Mouse (Mus musculus) forebrain, embryonic 14.5 days (tissue): Measurements from ENCODE around the gene Ell3. TPM values are rescaled to one million over a fixed set of nuclear protein-coding genes. Genes with fewer than 3 reads are reported as not detected.

Experiments
- ATAC-seq: fragments of 200-750 bp; cut with Nextera tagmentation; 2 replicates; pipeline ENCODE4 v1.8.0; 2017; ENCODE audit warnings: mild to moderate bottlenecking, moderate library complexity
- DNase-seq: peaks from one replicate; pipeline ENCODE4 v3.0.0-alpha.2; 2015; ENCODE audit warnings: low spot score
- H3K27ac ChIP-seq: fragments of 300-500 bp; sonication (generic); 2 replicates; pipeline ENCODE4 v1.5.1; 2014; ENCODE audit warnings: low read depth, mild to moderate bottlenecking, control low read depth, low read length, moderate library complexity
- H3K27me3 ChIP-seq: fragments of 300-500 bp; sonication (generic); replicated peaks from 2 replicates; pipeline ENCODE4 v1.6.1; 2014; ENCODE audit warnings: low read length, control low read depth, mixed read lengths; ENCODE audit not compliant: control insufficient read depth, insufficient read depth
- H3K36me3 ChIP-seq: fragments of 300-500 bp; sonication (generic); 2 replicates; pipeline ENCODE4 v1.6.1; 2014; ENCODE audit warnings: low read length, control low read depth; ENCODE audit not compliant: control insufficient read depth, insufficient read depth
- H3K4me1 ChIP-seq: fragments of 300-500 bp; sonication (generic); 2 replicates; pipeline ENCODE4 v1.6.1; 2014; ENCODE audit warnings: antibody characterized with exemption, low read length, control low read depth; ENCODE audit not compliant: control insufficient read depth, insufficient read depth
- H3K4me2 ChIP-seq: fragments of 300-500 bp; sonication (generic); 2 replicates; pipeline ENCODE4 v1.6.1; 2014; ENCODE audit warnings: mild to moderate bottlenecking, control low read depth, low read length
- H3K4me3 ChIP-seq: fragments of 300-500 bp; sonication (generic); 2 replicates; pipeline ENCODE4 v1.5.1; 2014; ENCODE audit warnings: low read depth, low read length, control low read depth
- H3K9ac ChIP-seq: fragments of 300-500 bp; sonication (generic); 2 replicates; pipeline ENCODE4 v1.6.1; 2014; ENCODE audit warnings: mild to moderate bottlenecking, low read length, control low read depth, moderate library complexity
- H3K9me3 ChIP-seq: fragments of 300-500 bp; sonication (generic); replicated peaks from 2 replicates; pipeline ENCODE4 v1.6.1; 2016; ENCODE audit warnings: low read length, control low read depth, mixed read lengths; ENCODE audit not compliant: control insufficient read depth
- WGBS: fragments of 180-500 bp; shearing (Covaris S2); extraction: QIAGEN DNeasy Blood & Tissue Kit; methylation state at CpG from one replicate; pipeline ENCODE4 v1.1.7; 2014; 5-methylcytosine and 5-hydroxymethylcytosine counted together
- polyA plus RNA-seq: library from polyadenylated mRNA; unstranded; fragments of >200 nt; fragmentation: Nextera tagmentation; extraction: Ambion mirVana; gene quantifications from 2 replicates; pipeline ENCODE4 v1.2.1, GENCODE M21; 2014

The Ell3 gene
- polyA plus RNA-seq, 1 experiment from 2014 or later = 0.86 TPM

DNA sequence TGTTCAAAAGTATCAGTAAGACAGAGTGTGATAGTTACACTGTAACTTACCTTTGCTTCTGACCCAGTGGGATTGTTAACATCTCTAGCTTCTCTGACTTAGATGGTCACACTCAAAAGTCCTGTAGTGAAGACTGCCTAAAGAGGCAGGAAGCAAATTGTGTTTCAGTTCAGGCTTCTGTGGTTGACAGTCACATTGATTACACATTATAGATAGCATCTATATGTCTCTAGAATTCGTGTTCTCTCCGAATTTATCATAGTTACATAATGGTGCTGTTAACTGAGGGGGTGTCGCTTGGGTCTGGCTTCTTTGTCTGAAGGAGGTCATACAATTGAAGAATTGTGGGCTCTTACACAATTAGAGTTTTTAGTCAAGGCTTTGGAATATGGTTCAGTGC lies 29.0 kb downstream of the Ell3 start:
- H3K27me3 ChIP-seq = no peaks in the 10 kb centered on the region
- 64% methylated on average over 3 of the region's 3 CpGs for WGBS
- H3K9me3 ChIP-seq = no peaks in the 10 kb centered on the region
- DNase-seq (no peak), ATAC-seq (no peak)
- peak overlapping the region; percentile 81 for H3K4me2 ChIP-seq
- H3K4me3 ChIP-seq = peak overlapping the region; percentile 97
- H3K27ac ChIP-seq = no peak overlapping the region
- H3K36me3 ChIP-seq = peaks cover 23% of the 10 kb centered on the region
- peak overlapping the region; percentile 98 for H3K9ac ChIP-seq
- peaks cover 14% of the 10 kb centered on the region for H3K4me1 ChIP-seq

DNA sequence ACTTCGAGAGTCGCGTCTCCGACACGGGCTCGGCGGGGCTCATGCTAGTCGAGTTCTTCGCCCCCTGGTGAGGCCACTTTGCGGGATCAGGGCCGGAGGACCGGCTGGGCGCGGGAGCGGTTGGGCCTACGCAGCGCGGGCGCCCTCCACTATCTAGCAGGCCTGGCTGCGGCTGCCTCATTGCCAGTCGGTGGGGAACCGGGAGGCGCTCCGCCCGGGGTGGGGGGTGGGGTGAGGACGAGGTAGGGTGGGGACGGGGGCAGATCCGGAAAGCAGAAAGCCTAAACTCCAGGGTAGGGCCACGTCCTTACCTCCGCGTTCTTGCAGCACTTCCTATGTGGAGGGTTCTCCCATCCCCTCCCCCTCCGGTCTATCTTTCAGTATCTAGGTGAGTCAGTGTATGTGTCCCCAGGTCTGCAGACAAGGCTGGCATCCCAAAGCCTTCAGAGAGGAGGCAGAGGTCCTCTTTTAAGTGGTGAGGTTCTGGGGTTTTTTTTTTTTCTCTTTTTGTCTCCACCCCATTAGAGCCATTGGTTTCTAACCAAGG lies 29.9 kb downstream of the Ell3 start:
- no peaks in the 10 kb centered on the region for H3K9me3 ChIP-seq
- peak overlapping the region; percentile 97 for H3K4me3 ChIP-seq
- peak overlapping the region; percentile 98 for H3K9ac ChIP-seq
- H3K36me3 ChIP-seq = peaks cover 23% of the 10 kb centered on the region
- under 1% methylated on average over 32 of the region's 32 CpGs for WGBS
- peak; percentile 41 for DNase-seq
- peak overlapping the region; percentile 97 for H3K27ac ChIP-seq
- peaks cover 14% of the 10 kb centered on the region for H3K4me1 ChIP-seq
- H3K4me2 ChIP-seq = peak overlapping the region; percentile 81
- no peaks in the 10 kb centered on the region for H3K27me3 ChIP-seq
- peak; percentile 54 for ATAC-seq

DNA sequence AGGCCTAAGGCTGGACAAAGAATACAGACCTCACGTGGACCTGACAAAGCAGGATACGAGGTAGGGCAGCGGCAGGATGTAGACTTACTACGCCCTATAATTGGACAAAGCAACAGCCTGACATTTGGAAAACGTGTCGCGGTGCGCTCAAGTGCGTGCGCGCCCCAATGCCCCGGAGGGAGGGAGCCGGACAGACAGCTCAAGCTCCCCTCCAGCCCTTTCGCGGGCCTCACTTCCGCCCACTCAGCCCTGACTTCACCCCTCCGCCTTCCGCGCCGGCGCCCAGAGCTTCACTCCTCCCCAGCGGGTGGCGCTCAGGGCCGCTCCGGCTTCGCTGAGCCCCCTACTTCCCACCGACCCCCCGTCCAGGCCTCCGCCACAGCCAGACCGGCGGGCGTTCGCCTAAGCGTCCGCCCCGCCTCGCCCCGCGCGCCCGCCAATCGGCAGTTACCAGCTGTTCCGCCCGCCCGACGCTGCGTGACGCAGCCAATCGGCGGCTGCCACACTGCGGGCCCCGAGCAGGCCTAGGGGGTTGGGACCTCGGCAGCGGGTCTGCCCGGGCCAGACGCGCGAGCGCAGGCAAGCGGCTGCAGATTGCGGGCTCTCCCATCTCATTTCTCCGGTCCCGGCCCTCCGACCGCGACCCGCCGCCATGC lies 30.6 kb downstream of the Ell3 start, which contains the start of the genes Pdia3 and Catsper2:
TSS of gene Pdia3 (plus strand) at position 389 of the 656 bp plus-strand sequence.
TSS of gene Catsper2 (minus strand) at position 406 of the 656 bp plus-strand sequence.
- Histone ChIP-seq H3K4me2 (peak within 1 kb of the TSS; percentile 81), H3K9ac (peak within 1 kb of the TSS; percentile 98), H3K9me3 (no peaks in the 10 kb centered on the region), H3K4me1 (peaks cover 14% of the 10 kb centered on the region), H3K36me3 (peaks cover 16% of the 10 kb centered on the region), H3K27ac (peak within 1 kb of the TSS; percentile 97), H3K27me3 (no peaks in the 10 kb centered on the region), H3K4me3 (peak within 1 kb of the TSS; percentile 97)
- under 1% methylated on average over 55 of the region's 68 CpGs for WGBS
- peak; percentile 99 for ATAC-seq
- peak; percentile 98 for DNase-seq

DNA sequence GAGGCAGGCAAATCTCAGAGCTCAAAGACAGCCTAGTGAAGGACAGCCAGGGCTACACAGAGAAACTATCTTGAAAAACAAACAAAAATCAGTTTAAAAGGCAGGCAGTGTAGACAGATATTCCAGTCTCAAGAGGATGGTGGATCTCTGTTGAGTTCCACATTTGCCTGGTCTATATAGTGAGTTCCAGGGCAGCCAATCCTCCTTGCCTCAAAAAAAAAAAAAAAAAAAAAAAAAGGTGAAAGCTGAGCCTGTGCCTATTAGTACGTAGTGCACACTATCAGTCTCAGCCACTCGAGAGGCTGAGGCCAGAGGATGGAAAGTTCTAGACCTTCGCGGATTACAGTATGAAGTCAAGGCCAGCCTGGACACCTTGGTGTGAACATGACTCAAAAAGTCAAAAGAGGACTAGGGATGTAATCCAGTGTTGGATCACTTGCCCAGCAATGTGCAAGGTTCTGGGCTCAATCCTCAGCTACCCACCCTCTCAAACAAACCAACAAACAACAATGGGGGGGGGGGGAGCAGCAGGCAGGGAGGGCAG lies 31.2 kb downstream of the Ell3 start:
- peak overlapping the region; percentile 97 for H3K27ac ChIP-seq
- peak overlapping the region; percentile 97 for H3K4me3 ChIP-seq
- H3K9ac ChIP-seq = peak overlapping the region; percentile 98
- peak overlapping the region; percentile 81 for H3K4me2 ChIP-seq
- H3K27me3 ChIP-seq = no peaks in the 10 kb centered on the region
- 0 out of 2 replicates have a peak, but pooled peaks have one; percentile 1 for ATAC-seq
- WGBS = 12% methylated on average over 4 of the region's 4 CpGs
- DNase-seq = no peak
- H3K4me1 ChIP-seq = peaks cover 14% of the 10 kb centered on the region
- no peaks in the 10 kb centered on the region for H3K9me3 ChIP-seq
- peaks cover 10% of the 10 kb centered on the region; the same call in 1 of the 2 replicates for H3K36me3 ChIP-seq

DNA sequence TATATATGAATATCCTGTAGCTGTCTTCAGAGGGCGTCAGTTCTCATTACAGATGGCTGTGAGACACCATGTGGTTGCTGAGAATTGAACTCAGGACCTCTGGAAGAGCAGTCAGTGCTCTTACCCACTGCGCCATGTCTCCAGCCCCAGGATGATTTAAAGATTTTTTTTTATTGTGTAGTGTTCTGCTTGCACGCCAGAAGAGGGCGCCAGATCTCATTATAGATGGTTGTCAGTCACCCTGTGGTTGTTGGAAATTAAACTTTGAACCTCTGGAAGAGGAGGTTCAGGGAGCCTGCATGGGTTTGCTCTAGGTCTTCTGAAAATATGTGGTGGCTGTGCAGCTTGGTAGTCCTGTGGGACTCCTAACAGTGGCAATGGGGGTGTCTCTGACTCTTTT lies 35.9 kb downstream of the Ell3 start:
- H3K4me3 ChIP-seq = no peak overlapping the region
- WGBS = 30% methylated on average over 4 of the region's 4 CpGs
- H3K9ac ChIP-seq = no peak overlapping the region
- DNase-seq = no peak
- ATAC-seq = no peak
- H3K36me3 ChIP-seq = no peaks in the 10 kb centered on the region
- H3K27me3 ChIP-seq = no peaks in the 10 kb centered on the region
- no peaks in the 10 kb centered on the region for H3K9me3 ChIP-seq
- no peak overlapping the region for H3K4me2 ChIP-seq
- peaks cover 2% of the 10 kb centered on the region; the same call in 1 of the 2 replicates for H3K4me1 ChIP-seq
- H3K27ac ChIP-seq = no peak overlapping the region

DNA sequence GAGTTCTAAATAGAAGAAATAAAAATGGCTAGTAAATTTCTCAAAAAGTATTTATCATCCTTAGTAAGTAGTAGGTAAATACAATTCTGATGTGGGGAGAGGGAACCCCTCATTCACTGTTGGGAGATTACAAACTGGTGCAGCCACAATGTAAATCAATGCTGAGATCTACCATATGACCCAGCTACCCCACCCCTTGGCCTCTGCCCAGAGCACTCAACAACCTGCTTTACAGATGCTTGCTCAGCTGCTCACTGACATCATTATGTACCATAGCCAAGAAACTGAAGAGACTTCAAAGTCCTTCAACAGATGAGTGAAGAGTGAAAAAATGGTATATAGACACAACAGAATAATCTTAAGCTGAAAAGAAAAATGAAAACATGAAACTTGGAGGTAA lies 40.8 kb downstream of the Ell3 start:
- Histone ChIP-seq H3K27me3 (no peaks in the 10 kb centered on the region), H3K36me3 (no peaks in the 10 kb centered on the region), H3K27ac (no peak overlapping the region), H3K9me3 (no peaks in the 10 kb centered on the region), H3K4me2 (no peak overlapping the region), H3K4me3 (no peak overlapping the region), H3K4me1 (no peaks in the 10 kb centered on the region), H3K9ac (no peak overlapping the region)
- DNase-seq = no peak
- no peak for ATAC-seq

DNA sequence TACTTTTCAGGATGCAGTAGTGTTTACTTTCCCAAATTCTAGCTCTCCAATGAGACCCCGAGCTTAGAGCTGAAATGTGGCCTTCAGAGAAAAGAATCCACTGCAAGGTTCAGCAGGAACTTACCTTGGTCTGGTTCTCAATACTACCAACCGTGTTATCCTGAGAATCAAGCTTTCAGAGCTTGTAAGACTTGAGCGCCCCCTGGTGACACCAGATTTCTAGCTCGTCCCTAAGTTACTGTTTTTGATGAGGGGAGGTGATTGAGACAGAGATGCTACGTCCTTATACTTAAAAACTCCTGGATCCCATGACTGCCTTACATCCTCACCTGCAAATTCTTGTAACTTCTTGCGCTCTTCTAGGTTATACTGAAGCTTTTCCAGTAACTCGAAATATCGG lies 47.5 kb downstream of the Ell3 start:
- Histone ChIP-seq H3K4me3 (no peak overlapping the region), H3K9ac (no peak overlapping the region), H3K9me3 (no peaks in the 10 kb centered on the region), H3K27ac (no peak overlapping the region), H3K4me2 (no peak overlapping the region), H3K4me1 (no peaks in the 10 kb centered on the region), H3K36me3 (no peaks in the 10 kb centered on the region), H3K27me3 (no peaks in the 10 kb centered on the region)
- WGBS = 13% methylated on average over 8 of the region's 8 CpGs
- DNase-seq (peak; percentile 95), ATAC-seq (no peak)
